ENCODE assay signal across 11 mouse cellular contexts in the genomic region with DNA sequence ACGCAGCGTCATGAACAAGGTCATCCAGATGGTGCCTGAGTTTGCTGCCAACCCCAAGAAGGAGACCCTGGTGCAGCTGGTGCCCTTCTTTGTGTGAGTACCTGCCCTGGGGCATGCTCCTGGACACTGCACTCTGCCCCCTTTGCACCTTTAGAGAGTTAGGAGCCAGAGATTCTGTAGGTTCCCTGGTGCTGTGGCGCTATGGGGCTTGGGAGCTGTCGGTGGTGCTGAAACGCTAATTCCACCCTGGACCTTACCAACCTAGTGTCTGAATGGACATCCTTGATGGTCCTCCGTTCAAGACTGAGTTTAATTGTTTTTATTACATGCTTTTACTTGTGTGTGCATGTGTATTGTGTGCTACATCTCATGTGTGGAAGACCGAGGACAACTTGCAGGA.
DNase-seq lines count a peak whose midpoint lies in the region; ATAC-seq and TF ChIP-seq lines count a peak whose summit lies in the region.
"Had no signal": no experiment of that assay in that cellular context is flagged by ENCODE, and none has a peak within 500 bp of the region (broad histone marks: within the 10 kb centered on the region; RNA-seq: fewer than 3 reads in every experiment).

No protein-coding gene starts in this region.

- in situ Hi-C loops in Patski (cut with MboI; ENCODE audit: low pct_unique_long_range_greater_than_20kb), result no loop called here

- H3K27ac ChIP-seq in kidney, postnatal 0 days, result no peak overlapping the region
- H3K27ac ChIP-seq: embryonic facial prominence, embryonic 15.5 days; liver, embryonic 14.5 days had no signal

- POLR2A ChIA-PET in Patski (lab: Charles Lee), result no interaction called here

- no peaks in the 10 kb centered on the region for H3K9me3 ChIP-seq in kidney, postnatal 0 days (replicated peaks; ENCODE audit: low read length)
- H3K9me3 ChIP-seq: embryonic facial prominence, embryonic 15.5 days had no signal

- peak; percentile 62 for DNase-seq in kidney, postnatal 0 days (ENCODE audit: low spot score)
- DNase-seq in kidney, adult 18-20 months, result no peak
- DNase-seq in Patski (ENCODE audit: low read depth, low spot score), result no peak
- DNase-seq in embryo, embryonic 11.5 days (ENCODE audit: low read depth, low spot score), result peak; percentile 46
- DNase-seq in mesoderm, embryonic 11.5 days (ENCODE audit: low read depth, low spot score), result peak; percentile 62
- DNase-seq in spleen, postnatal 36 days (ENCODE audit: low spot score in 2 of 2), result no peak
- DNase-seq in gastrocnemius, adult 18-20 months (ENCODE audit: low spot score), result no peak
- DNase-seq: right cerebral cortex, postnatal 4 days had no signal

- H3K9ac ChIP-seq in kidney, postnatal 0 days (ENCODE audit: low read depth, low read length), result no peak overlapping the region
- H3K9ac ChIP-seq: embryonic facial prominence, embryonic 15.5 days; liver, embryonic 14.5 days had no signal

- no peak for TF ChIP-seq CTCF in kidney, postnatal 0 days (IDR thresholded peaks at IDR 0.05; ENCODE audit: low read depth)
- TF ChIP-seq CTCF in Patski (IDR thresholded peaks at IDR 0.05), result no peak

- 51% methylated on average over 7 of the region's 7 CpGs for WGBS in kidney, postnatal 0 days

- no peaks in the 10 kb centered on the region for H3K4me1 ChIP-seq in kidney, postnatal 0 days (replicated peaks; ENCODE audit: insufficient read depth, low read length)
- H3K4me1 ChIP-seq: embryonic facial prominence, embryonic 15.5 days had no signal

- H3K4me3 ChIP-seq in kidney, postnatal 0 days (replicated peaks; ENCODE audit: low read depth, low read length), result no peak overlapping the region
- H3K4me3 ChIP-seq: embryonic facial prominence, embryonic 15.5 days had no signal

- H3K36me3 ChIP-seq in kidney, postnatal 0 days (ENCODE audit: insufficient read depth, low read length), result no peaks in the 10 kb centered on the region
- H3K36me3 ChIP-seq: embryonic facial prominence, embryonic 15.5 days had no signal

- CTCF ChIA-PET in Patski (lab: Charles Lee), result no interaction called here

- no peaks in the 10 kb centered on the region for H3K27me3 ChIP-seq in kidney, postnatal 0 days (ENCODE audit: insufficient read depth, low read length)
- no peaks in the 10 kb centered on the region for H3K27me3 ChIP-seq in Patski
- H3K27me3 ChIP-seq: embryonic facial prominence, embryonic 15.5 days had no signal

- ATAC-seq in kidney, postnatal 0 days (replicated peaks; ENCODE audit: low FRiP score, low read depth), result no peak
- peak; percentile 62 for ATAC-seq in Patski
- ATAC-seq: midbrain, embryonic 16.5 days had no signal

- H3K4me2 ChIP-seq in kidney, postnatal 0 days (ENCODE audit: low read length), result no peak overlapping the region
- H3K4me2 ChIP-seq: embryonic facial prominence, embryonic 15.5 days had no signal

Comparison
In these comparisons a context has a peak if more than half of its experiments do, and no peak if none do; other contexts are left out.
1. DNase-seq: peak in kidney, postnatal 0 days (single experiment), embryo, embryonic 11.5 days (single experiment) and mesoderm, embryonic 11.5 days (single experiment); none in kidney, adult 18-20 months (single experiment), Patski (single experiment), spleen, postnatal 36 days (0 of 2) and gastrocnemius, adult 18-20 months (single experiment).